Mouse (Mus musculus): ENCODE measurements at regions not wholly inside any gene's neighbourhood (a gene's known extent, or its start where the extent isn't known, plus 50 kb on each side); places are given as distances from the start of the nearest gene placed in this dataset.

GRCm38 (mm10) chr10:42093176-42093759 is 75.0 kb upstream of the Armc2 start:
- no peak for DNase-seq

- peak; percentile 88 for DNase-seq
Measured at GRCm38 (mm10) chr10:42092500-42092899, 74.3 kb upstream of the Armc2 start.

GRCm38 (mm10) chr10:42091546-42092168 is 73.4 kb upstream of the Armc2 start:
- peak; percentile 45 for DNase-seq

- no peak for DNase-seq
Measured at GRCm38 (mm10) chr10:42090806-42091205, 72.6 kb upstream of the Armc2 start.

GRCm38 (mm10) chr10:42090147-42090546 is 71.9 kb upstream of the Armc2 start:
- DNase-seq, result no peak

- DNase-seq, result peak; percentile 60
Measured at GRCm38 (mm10) chr10:42089686-42090085, 71.4 kb upstream of the Armc2 start.

- peak; percentile 55 for DNase-seq
Measured at GRCm38 (mm10) chr10:42089235-42089625, 71.0 kb upstream of the Armc2 start.

- DNase-seq, result no peak
Measured at GRCm38 (mm10) chr10:42088570-42089234, 70.5 kb upstream of the Armc2 start.

GRCm38 (mm10) chr10:42087906-42088305 is 69.7 kb upstream of the Armc2 start:
- no peak for DNase-seq

- DNase-seq, result no peak
Measured at GRCm38 (mm10) chr10:42086691-42087090, 68.4 kb upstream of the Armc2 start.

GRCm38 (mm10) chr10:42085295-42085694 is 67.1 kb upstream of the Armc2 start:
- DNase-seq, result no peak

- no peak for DNase-seq
Measured at GRCm38 (mm10) chr10:42082227-42082840, 64.1 kb upstream of the Armc2 start.

- DNase-seq, result no peak
Measured at GRCm38 (mm10) chr10:42079775-42080174, 61.5 kb upstream of the Armc2 start.

GRCm38 (mm10) chr10:42076711-42077110 is 58.5 kb upstream of the Armc2 start:
- no peak for DNase-seq

- no peak for DNase-seq
Measured at GRCm38 (mm10) chr10:42075545-42075944, 57.3 kb upstream of the Armc2 start.

- peak; percentile 35 for DNase-seq
Measured at GRCm38 (mm10) chr10:42072758-42073157, 54.5 kb upstream of the Armc2 start.

GRCm38 (mm10) chr10:42072131-42072530 is 53.9 kb upstream of the Armc2 start:
- no peak for DNase-seq

- peak; percentile 72 for DNase-seq
Measured at GRCm38 (mm10) chr10:42071404-42072024, 53.3 kb upstream of the Armc2 start.

- peak; percentile 56 for DNase-seq
Measured at GRCm38 (mm10) chr10:42070611-42071403, 52.6 kb upstream of the Armc2 start.

GRCm38 (mm10) chr10:42069751-42070150 is 51.5 kb upstream of the Armc2 start:
- no peak for DNase-seq

GRCm38 (mm10) chr10:42068497-42068896 is 50.3 kb upstream of the Armc2 start:
- no peak for DNase-seq
